In the genomic region with DNA sequence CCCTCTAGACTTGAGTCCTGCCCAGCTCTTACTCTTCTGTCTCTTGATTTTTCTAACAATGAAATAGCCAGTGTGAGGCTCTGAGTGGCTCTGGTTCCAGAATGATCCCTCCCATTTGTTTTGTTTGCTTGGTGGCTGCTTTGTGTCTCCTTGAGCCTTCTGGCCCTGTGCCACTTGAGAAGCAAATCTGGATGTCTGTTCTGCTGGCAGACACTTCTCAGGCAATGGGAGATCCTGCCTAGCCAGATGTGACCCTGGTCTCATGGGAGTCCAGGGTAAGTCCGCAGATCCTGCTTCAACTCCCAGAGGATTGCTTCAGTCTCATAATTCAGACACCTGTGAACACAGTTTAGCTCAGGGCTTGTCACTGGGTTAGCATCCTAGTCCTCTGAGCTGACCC, we compare ENCODE assay signal across 9 mouse cellular contexts.
"Had no signal": no experiment of that assay in that cellular context is flagged by ENCODE, and none has a peak within 500 bp of the region (broad histone marks: within the 10 kb centered on the region; RNA-seq: fewer than 3 reads in every experiment).

No protein-coding gene starts in this region.

- H3K27me3 ChIP-seq: limb, embryonic 12.5 days; liver, embryonic 13.5 days; midbrain, embryonic 13.5 days; stomach, embryonic 15.5 days had no signal

- H3K36me3 ChIP-seq: limb, embryonic 12.5 days; liver, embryonic 13.5 days; midbrain, embryonic 13.5 days; stomach, embryonic 15.5 days had no signal

- H3K4me1 ChIP-seq: limb, embryonic 12.5 days; liver, embryonic 13.5 days; midbrain, embryonic 13.5 days; stomach, embryonic 15.5 days had no signal

- H3K9ac ChIP-seq: limb, embryonic 12.5 days; liver, embryonic 13.5 days; liver, postnatal 0 days; midbrain, embryonic 13.5 days; stomach, embryonic 15.5 days had no signal

- ATAC-seq: liver, postnatal 0 days; midbrain, embryonic 13.5 days had no signal

- H3K4me3 ChIP-seq: limb, embryonic 12.5 days; liver, embryonic 13.5 days; midbrain, embryonic 13.5 days; stomach, embryonic 15.5 days had no signal

- H3K9me3 ChIP-seq: limb, embryonic 12.5 days; liver, embryonic 13.5 days; midbrain, embryonic 13.5 days; stomach, embryonic 15.5 days had no signal

- H3K4me2 ChIP-seq: limb, embryonic 12.5 days; liver, embryonic 13.5 days; midbrain, embryonic 13.5 days; stomach, embryonic 15.5 days had no signal

- DNase-seq: kidney, adult 2 months; kidney, postnatal 25 days; liver; liver, embryonic 13.5 days; liver, postnatal 0 days; thymus, postnatal 4 days had no signal

- H3K27ac ChIP-seq: limb, embryonic 12.5 days; liver, embryonic 13.5 days; midbrain, embryonic 13.5 days; stomach, embryonic 15.5 days had no signal
